8 mouse cellular contexts compared by ENCODE assay signal in the genomic region with DNA sequence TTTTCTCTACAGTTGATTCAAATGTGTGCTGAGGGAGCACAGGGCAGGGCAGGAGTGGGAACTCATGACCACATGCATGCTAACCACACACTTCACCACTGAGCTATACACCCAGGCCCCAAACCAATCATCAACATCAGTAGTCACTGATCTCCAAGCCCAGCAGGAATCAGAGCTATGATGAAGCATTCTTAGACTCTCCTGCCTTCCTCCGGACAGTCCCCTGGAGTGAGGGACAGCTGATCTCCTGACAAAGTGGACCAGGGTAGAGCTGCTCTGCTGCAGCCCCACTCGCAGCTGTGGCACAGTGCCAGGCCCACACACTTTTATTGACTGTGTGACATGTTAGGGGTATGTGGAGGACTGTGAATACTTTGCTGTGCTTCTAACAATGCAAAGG. TPM values are rescaled to one million over a fixed set of nuclear protein-coding genes. Genes with fewer than 3 reads are reported as not detected.
DNase-seq lines count a peak whose midpoint lies in the region; ATAC-seq and TF ChIP-seq lines count a peak whose summit lies in the region.
"Not testable (repeated sequence)": the region's sequence is repeated elsewhere in the genome, so short reads cannot be mapped to it uniquely, and the experiment has no call there.

No protein-coding gene starts in this region.

- not testable (repeated sequence) for DNase-seq in embryonic facial prominence, embryonic 11.5 days (ENCODE audit: low spot score); forebrain, embryonic 14.5 days (ENCODE audit: low spot score); hindbrain, embryonic 11.5 days (ENCODE audit: low spot score); liver, embryonic 13.5 days

- peaks cover 14% of the 10 kb centered on the region for H3K36me3 ChIP-seq in ES-Bruce4 (ENCODE audit: control insufficient read depth, insufficient read depth, low read length, poor library complexity, severe bottlenecking)
- H3K36me3 ChIP-seq in embryonic facial prominence, embryonic 11.5 days (replicated peaks; ENCODE audit: control insufficient read depth, insufficient read depth, low read depth, low read length); hindbrain, embryonic 11.5 days (ENCODE audit: control insufficient read depth, insufficient read depth, low read length); intestine, embryonic 16.5 days (ENCODE audit: control insufficient read depth, insufficient read depth, low read length): not testable (repeated sequence)
- H3K36me3 ChIP-seq in forebrain, embryonic 14.5 days (ENCODE audit: control insufficient read depth, insufficient read depth, low read length): peaks cover 21% of the 10 kb centered on the region
- H3K36me3 ChIP-seq in liver, embryonic 13.5 days: peaks cover 21% of the 10 kb centered on the region
- peaks cover 25% of the 10 kb centered on the region for H3K36me3 ChIP-seq in midbrain, embryonic 12.5 days
- H3K36me3 ChIP-seq in neural tube, embryonic 13.5 days: peaks cover 20% of the 10 kb centered on the region

- WGBS in embryonic facial prominence, embryonic 11.5 days: 43% methylated on average over 1 of the region's 2 CpGs
- 25% methylated on average over 1 of the region's 2 CpGs for whole genome bisulfite sequencing in forebrain, embryonic 14.5 days
- WGBS in hindbrain, embryonic 11.5 days: 13% methylated on average over 1 of the region's 2 CpGs
- 8% methylated on average over 1 of the region's 2 CpGs for WGBS in intestine, embryonic 16.5 days
- WGBS in liver, embryonic 13.5 days (ENCODE audit: insufficient replicate concordance): 41% methylated on average over 2 of the region's 2 CpGs
- WGBS in midbrain, embryonic 12.5 days: 36% methylated on average over 1 of the region's 2 CpGs
- 18% methylated on average over 1 of the region's 2 CpGs for WGBS in neural tube, embryonic 13.5 days

- not testable (repeated sequence) for TF ChIP-seq EP300 in ES-Bruce4 (IDR thresholded peaks at IDR 0.05; ENCODE audit: insufficient read depth, low read depth, low read length)

- not testable (repeated sequence) for ATAC-seq in embryonic facial prominence, embryonic 11.5 days (replicated peaks; ENCODE audit: insufficient number of reproducible peaks, low FRiP score, low TSS enrichment, low read depth); forebrain, embryonic 14.5 days; hindbrain, embryonic 11.5 days (ENCODE audit: low FRiP score); intestine, embryonic 16.5 days; liver, embryonic 13.5 days (ENCODE audit: low read depth); midbrain, embryonic 12.5 days (ENCODE audit: low FRiP score, low read depth); neural tube, embryonic 13.5 days (ENCODE audit: low read depth)

- peak overlapping the region; percentile 25; the same call in 1 of the 2 replicates for H3K4me2 ChIP-seq in embryonic facial prominence, embryonic 11.5 days (ENCODE audit: low read depth, low read length)
- peak overlapping the region; percentile 43 for H3K4me2 ChIP-seq in forebrain, embryonic 14.5 days (ENCODE audit: low read length)
- H3K4me2 ChIP-seq in hindbrain, embryonic 11.5 days (replicated peaks; ENCODE audit: low read depth, low read length): not testable (repeated sequence)
- peak overlapping the region; percentile 37; the same call in 1 of the 2 replicates for H3K4me2 ChIP-seq in intestine, embryonic 16.5 days (ENCODE audit: low read depth, low read length)
- peak overlapping the region; percentile 52 for H3K4me2 ChIP-seq in liver, embryonic 13.5 days
- H3K4me2 ChIP-seq in midbrain, embryonic 12.5 days (replicated peaks): peak overlapping the region; percentile 56
- H3K4me2 ChIP-seq in neural tube, embryonic 13.5 days: peak overlapping the region; percentile 55

- not testable (repeated sequence) for H3K4me1 ChIP-seq in ES-Bruce4 (ENCODE audit: control insufficient read depth, insufficient read depth, low read length); embryonic facial prominence, embryonic 11.5 days (ENCODE audit: control insufficient read depth, insufficient read depth, low read length); forebrain, embryonic 14.5 days (ENCODE audit: control insufficient read depth, insufficient read depth, low read length); hindbrain, embryonic 11.5 days (replicated peaks; ENCODE audit: control insufficient read depth, insufficient read depth, low read length); intestine, embryonic 16.5 days (ENCODE audit: control insufficient read depth, insufficient read depth, low read length)
- H3K4me1 ChIP-seq in liver, embryonic 13.5 days (replicated peaks): peaks cover 20% of the 10 kb centered on the region
- H3K4me1 ChIP-seq in midbrain, embryonic 12.5 days: peaks cover 21% of the 10 kb centered on the region
- peaks cover 32% of the 10 kb centered on the region for H3K4me1 ChIP-seq in neural tube, embryonic 13.5 days (replicated peaks)

- H3K4me3 ChIP-seq in ES-Bruce4 (ENCODE audit: low read depth, low read length): 0 out of 2 replicates have a peak overlapping the region, but pooled peaks have one; percentile 21
- not testable (repeated sequence) for H3K4me3 ChIP-seq in embryonic facial prominence, embryonic 11.5 days (ENCODE audit: low read depth, low read length)
- peak overlapping the region; percentile 18 for H3K4me3 ChIP-seq in forebrain, embryonic 14.5 days (ENCODE audit: low read depth, low read length)
- H3K4me3 ChIP-seq in hindbrain, embryonic 11.5 days (ENCODE audit: low read depth, low read length): 0 out of 2 replicates have a peak overlapping the region, but pooled peaks have one; percentile 16
- 0 out of 2 replicates have a peak overlapping the region, but pooled peaks have one; percentile 29 for H3K4me3 ChIP-seq in intestine, embryonic 16.5 days (ENCODE audit: low read length)
- H3K4me3 ChIP-seq in liver, embryonic 13.5 days (replicated peaks): peak overlapping the region; percentile 36
- peak overlapping the region; percentile 37 for H3K4me3 ChIP-seq in midbrain, embryonic 12.5 days
- peak overlapping the region; percentile 31 for H3K4me3 ChIP-seq in neural tube, embryonic 13.5 days

- not testable (repeated sequence) for H3K27me3 ChIP-seq in ES-Bruce4 (ENCODE audit: control insufficient read depth, insufficient read depth, low read length, poor library complexity, severe bottlenecking); embryonic facial prominence, embryonic 11.5 days (ENCODE audit: control insufficient read depth, insufficient read depth, low read length); forebrain, embryonic 14.5 days (replicated peaks; ENCODE audit: control insufficient read depth, insufficient read depth, low read length); hindbrain, embryonic 11.5 days (ENCODE audit: control insufficient read depth, insufficient read depth, low read length); intestine, embryonic 16.5 days (replicated peaks; ENCODE audit: control insufficient read depth, insufficient read depth, low read length); liver, embryonic 13.5 days; midbrain, embryonic 12.5 days; neural tube, embryonic 13.5 days

- not testable (repeated sequence) for TF ChIP-seq CTCF in ES-Bruce4 (IDR thresholded peaks at IDR 0.05; ENCODE audit: low read depth, low read length)

- not testable (repeated sequence) for H3K9ac ChIP-seq in ES-Bruce4 (ENCODE audit: low read depth, poor library complexity, severe bottlenecking); embryonic facial prominence, embryonic 11.5 days (replicated peaks; ENCODE audit: low read length); forebrain, embryonic 14.5 days (ENCODE audit: low read length); hindbrain, embryonic 11.5 days (ENCODE audit: low read depth, low read length); intestine, embryonic 16.5 days (ENCODE audit: low read depth, low read length)
- peak overlapping the region; percentile 33; the same call in 1 of the 2 replicates for H3K9ac ChIP-seq in liver, embryonic 13.5 days
- H3K9ac ChIP-seq in midbrain, embryonic 12.5 days (replicated peaks): peak overlapping the region; percentile 47; the same call in 1 of the 2 replicates
- peak overlapping the region; percentile 55; the same call in 1 of the 2 replicates for H3K9ac ChIP-seq in neural tube, embryonic 13.5 days

- H3K9me3 ChIP-seq in ES-Bruce4 (replicated peaks; ENCODE audit: control insufficient read depth, insufficient read depth, low read length, poor library complexity, severe bottlenecking); embryonic facial prominence, embryonic 11.5 days (replicated peaks; ENCODE audit: control insufficient read depth, low read length); forebrain, embryonic 14.5 days (replicated peaks; ENCODE audit: control insufficient read depth, low read length); hindbrain, embryonic 11.5 days (ENCODE audit: control insufficient read depth, low read length); intestine, embryonic 16.5 days (ENCODE audit: control insufficient read depth, low read length); liver, embryonic 13.5 days (replicated peaks); midbrain, embryonic 12.5 days; neural tube, embryonic 13.5 days: not testable (repeated sequence)

- H3K27ac ChIP-seq in ES-Bruce4 (ENCODE audit: insufficient read depth, low read length); embryonic facial prominence, embryonic 11.5 days (replicated peaks; ENCODE audit: low read depth, low read length); forebrain, embryonic 14.5 days (ENCODE audit: low read depth, low read length); hindbrain, embryonic 11.5 days (ENCODE audit: low read depth, low read length); intestine, embryonic 16.5 days (ENCODE audit: low read length); liver, embryonic 13.5 days; midbrain, embryonic 12.5 days (replicated peaks); neural tube, embryonic 13.5 days (replicated peaks): not testable (repeated sequence)

- not testable (repeated sequence) for TF ChIP-seq POLR2A in ES-Bruce4 (IDR thresholded peaks at IDR 0.05; ENCODE audit: insufficient read depth, low read length)

RNA-seq across cellular contexts. Expression of a gene that starts 1.2 kb away (rescaled TPM):
- polyA plus RNA-seq in ES-Bruce4 (2011; ENCODE audit: insufficient read depth, insufficient read length, low read depth, missing spikeins): 104 and 106 TPM in 2 replicates
- 291 and 296 TPM in 2 replicates for polyA plus RNA-seq in embryonic facial prominence, embryonic 11.5 days (2014; fragmentation: Nextera tagmentation; extraction: Ambion mirVana)
- 211 and 216 TPM in 2 replicates for polyA plus RNA-seq in forebrain, embryonic 14.5 days (2014; fragmentation: Nextera tagmentation; extraction: Ambion mirVana)
- polyA plus RNA-seq in hindbrain, embryonic 11.5 days (2014; fragmentation: Nextera tagmentation; extraction: Ambion mirVana): 244 and 372 TPM in 2 replicates
- polyA plus RNA-seq in intestine, embryonic 16.5 days (2015; fragmentation: Nextera tagmentation; extraction: Ambion mirVana): 253 and 259 TPM in 2 replicates
- 87.7 and 104 TPM in 2 replicates for polyA plus RNA-seq in liver, embryonic 13.5 days (2015; fragmentation: Nextera tagmentation; extraction: Ambion mirVana)
- polyA plus RNA-seq in midbrain, embryonic 12.5 days (2016; fragmentation: Nextera tagmentation; extraction: Ambion mirVana): 393 and 402 TPM in 2 replicates
- polyA plus RNA-seq in neural tube, embryonic 13.5 days (2015; fragmentation: Nextera tagmentation; extraction: Ambion mirVana): 306 and 330 TPM in 2 replicates

RNA-seq across cellular contexts. Expression of a gene that starts 19.0 kb away (rescaled TPM):
- polyA plus RNA-seq in ES-Bruce4 (2011; ENCODE audit: insufficient read depth, insufficient read length, low read depth, missing spikeins): 0.90 TPM in 1 of 2 replicates, not detected in the other
- polyA plus RNA-seq in embryonic facial prominence, embryonic 11.5 days (2014; fragmentation: Nextera tagmentation; extraction: Ambion mirVana): 0.56 and 1.00 TPM in 2 replicates
- 0.33 and 0.82 TPM in 2 replicates for polyA plus RNA-seq in forebrain, embryonic 14.5 days (2014; fragmentation: Nextera tagmentation; extraction: Ambion mirVana)
- 0.71 and 1.2 TPM in 2 replicates for polyA plus RNA-seq in hindbrain, embryonic 11.5 days (2014; fragmentation: Nextera tagmentation; extraction: Ambion mirVana)
- 0.91 and 0.99 TPM in 2 replicates for polyA plus RNA-seq in intestine, embryonic 16.5 days (2015; fragmentation: Nextera tagmentation; extraction: Ambion mirVana)
- polyA plus RNA-seq in liver, embryonic 13.5 days (2015; fragmentation: Nextera tagmentation; extraction: Ambion mirVana): 1.9 and 2.6 TPM in 2 replicates
- 1.3 and 1.4 TPM in 2 replicates for polyA plus RNA-seq in midbrain, embryonic 12.5 days (2016; fragmentation: Nextera tagmentation; extraction: Ambion mirVana)
- 0.39 and 1.1 TPM in 2 replicates for polyA plus RNA-seq in neural tube, embryonic 13.5 days (2015; fragmentation: Nextera tagmentation; extraction: Ambion mirVana)

RNA-seq across cellular contexts. Expression of a gene that starts 34.6 kb away (rescaled TPM):
- polyA plus RNA-seq in ES-Bruce4 (2011; ENCODE audit: insufficient read depth, insufficient read length, low read depth, missing spikeins): 122 and 132 TPM in 2 replicates
- 151 and 158 TPM in 2 replicates for polyA plus RNA-seq in embryonic facial prominence, embryonic 11.5 days (2014; fragmentation: Nextera tagmentation; extraction: Ambion mirVana)
- polyA plus RNA-seq in forebrain, embryonic 14.5 days (2014; fragmentation: Nextera tagmentation; extraction: Ambion mirVana): 161 and 166 TPM in 2 replicates
- polyA plus RNA-seq in hindbrain, embryonic 11.5 days (2014; fragmentation: Nextera tagmentation; extraction: Ambion mirVana): 130 and 133 TPM in 2 replicates
- polyA plus RNA-seq in intestine, embryonic 16.5 days (2015; fragmentation: Nextera tagmentation; extraction: Ambion mirVana): 86.6 and 96.8 TPM in 2 replicates
- 63.4 and 69.1 TPM in 2 replicates for polyA plus RNA-seq in liver, embryonic 13.5 days (2015; fragmentation: Nextera tagmentation; extraction: Ambion mirVana)
- polyA plus RNA-seq in midbrain, embryonic 12.5 days (2016; fragmentation: Nextera tagmentation; extraction: Ambion mirVana): 118 and 132 TPM in 2 replicates
- polyA plus RNA-seq in neural tube, embryonic 13.5 days (2015; fragmentation: Nextera tagmentation; extraction: Ambion mirVana): 136 and 148 TPM in 2 replicates

RNA-seq across cellular contexts. Expression of a gene that starts 43.2 kb away (rescaled TPM):
- polyA plus RNA-seq in ES-Bruce4 (2011; ENCODE audit: insufficient read depth, insufficient read length, low read depth, missing spikeins): 63.7 and 71.6 TPM in 2 replicates
- 172 and 188 TPM in 2 replicates for polyA plus RNA-seq in embryonic facial prominence, embryonic 11.5 days (2014; fragmentation: Nextera tagmentation; extraction: Ambion mirVana)
- 113 and 128 TPM in 2 replicates for polyA plus RNA-seq in forebrain, embryonic 14.5 days (2014; fragmentation: Nextera tagmentation; extraction: Ambion mirVana)
- 162 and 171 TPM in 2 replicates for polyA plus RNA-seq in hindbrain, embryonic 11.5 days (2014; fragmentation: Nextera tagmentation; extraction: Ambion mirVana)
- 159 and 183 TPM in 2 replicates for polyA plus RNA-seq in intestine, embryonic 16.5 days (2015; fragmentation: Nextera tagmentation; extraction: Ambion mirVana)
- 184 and 197 TPM in 2 replicates for polyA plus RNA-seq in liver, embryonic 13.5 days (2015; fragmentation: Nextera tagmentation; extraction: Ambion mirVana)
- 154 and 158 TPM in 2 replicates for polyA plus RNA-seq in midbrain, embryonic 12.5 days (2016; fragmentation: Nextera tagmentation; extraction: Ambion mirVana)
- polyA plus RNA-seq in neural tube, embryonic 13.5 days (2015; fragmentation: Nextera tagmentation; extraction: Ambion mirVana): 134 and 144 TPM in 2 replicates

RNA-seq across cellular contexts. Expression of a gene that starts 43.9 kb away (rescaled TPM):
- polyA plus RNA-seq in ES-Bruce4 (2011; ENCODE audit: insufficient read depth, insufficient read length, low read depth, missing spikeins): 618 and 673 TPM in 2 replicates
- polyA plus RNA-seq in embryonic facial prominence, embryonic 11.5 days (2014; fragmentation: Nextera tagmentation; extraction: Ambion mirVana): 644 and 679 TPM in 2 replicates
- polyA plus RNA-seq in forebrain, embryonic 14.5 days (2014; fragmentation: Nextera tagmentation; extraction: Ambion mirVana): 462 and 494 TPM in 2 replicates
- 546 and 558 TPM in 2 replicates for polyA plus RNA-seq in hindbrain, embryonic 11.5 days (2014; fragmentation: Nextera tagmentation; extraction: Ambion mirVana)
- 307 and 348 TPM in 2 replicates for polyA plus RNA-seq in intestine, embryonic 16.5 days (2015; fragmentation: Nextera tagmentation; extraction: Ambion mirVana)
- 346 and 426 TPM in 2 replicates for polyA plus RNA-seq in liver, embryonic 13.5 days (2015; fragmentation: Nextera tagmentation; extraction: Ambion mirVana)
- 455 and 463 TPM in 2 replicates for polyA plus RNA-seq in midbrain, embryonic 12.5 days (2016; fragmentation: Nextera tagmentation; extraction: Ambion mirVana)
- polyA plus RNA-seq in neural tube, embryonic 13.5 days (2015; fragmentation: Nextera tagmentation; extraction: Ambion mirVana): 410 and 432 TPM in 2 replicates
